Mouse (Mus musculus) Muller cell, postnatal 12 days (primary cell): ENCODE results near the gene Ddah1.
A peak's percentile ranks its signal among the peaks of the same experiment; 100 is the strongest.
"Not testable (repeated sequence)": the region's sequence is repeated elsewhere in the genome, so short reads cannot be mapped to it uniquely, and the experiment has no call there.

ENCODE experiments used
- DNase-seq: peaks from one replicate; pipeline ENCODE4 v3.0.0-alpha.2; 2015; ENCODE audit errors: inconsistent ontology term

The Ddah1 gene

GRCm38 (mm10) chr3:145913263-145913662 lies 154.8 kb downstream of the Ddah1 start:
- no peak for DNase-seq

GRCm38 (mm10) chr3:145913942-145914341 lies 155.5 kb downstream of the Ddah1 start:
- DNase-seq, result not testable (repeated sequence)

- DNase-seq, result no peak
Measured at GRCm38 (mm10) chr3:145916374-145916773, 157.9 kb downstream of the Ddah1 start.

- no peak for DNase-seq
Measured at GRCm38 (mm10) chr3:145916826-145917225, 158.4 kb downstream of the Ddah1 start.

- DNase-seq, result no peak
Measured at GRCm38 (mm10) chr3:145922019-145922854, 163.8 kb downstream of the Ddah1 start, which contains the start of gene Bcl10. TSS of gene Bcl10 (plus strand) at chr3:145922804.

- no peak for DNase-seq
Measured at GRCm38 (mm10) chr3:145922971-145923370, 164.5 kb downstream of the Ddah1 start.

GRCm38 (mm10) chr3:145923874-145924577 lies 165.6 kb downstream of the Ddah1 start:
- DNase-seq, result peak; percentile 100

GRCm38 (mm10) chr3:145924649-145925337 lies 166.3 kb downstream of the Ddah1 start:
- DNase-seq, result peak; percentile 65

GRCm38 (mm10) chr3:145925506-145925905 lies 167.0 kb downstream of the Ddah1 start:
- no peak for DNase-seq

- no peak for DNase-seq
Measured at GRCm38 (mm10) chr3:145929525-145930400, 171.3 kb downstream of the Ddah1 start.

GRCm38 (mm10) chr3:145933845-145934244 lies 175.4 kb downstream of the Ddah1 start:
- DNase-seq, result no peak

- DNase-seq, result peak; percentile 93
Measured at GRCm38 (mm10) chr3:145937505-145938404, 179.3 kb downstream of the Ddah1 start, which contains the start of gene 2410004B18Rik. TSS of gene 2410004B18Rik (plus strand) at chr3:145938014.

- DNase-seq, result peak; percentile 24
Measured at GRCm38 (mm10) chr3:145938405-145939349, 180.2 kb downstream of the Ddah1 start.

- no peak for DNase-seq
Measured at GRCm38 (mm10) chr3:145939402-145939801, 180.9 kb downstream of the Ddah1 start.

- DNase-seq, result no peak
Measured at GRCm38 (mm10) chr3:145939971-145940370, 181.5 kb downstream of the Ddah1 start.

GRCm38 (mm10) chr3:145941971-145942370 lies 183.5 kb downstream of the Ddah1 start:
- no peak for DNase-seq
